Mouse (Mus musculus) heart, embryonic 15.5 days (tissue): Measurements from ENCODE around the gene Tmco4. TPM values are rescaled to one million over a fixed set of nuclear protein-coding genes. Genes with fewer than 3 reads are reported as not detected.
A peak's percentile ranks its signal among the peaks of the same experiment; 100 is the strongest.

ENCODE experiments used
- ATAC-seq: fragments of 200-750 bp; cut with Nextera tagmentation; replicated peaks from 2 replicates; pipeline ENCODE4 v1.8.0; 2017; ENCODE audit warnings: low read depth, moderate TSS enrichment; ENCODE audit not compliant: insufficient number of reproducible peaks, insufficient read depth, low FRiP score
- H3K27ac ChIP-seq: fragments of 300-500 bp; sonication (generic); 2 replicates; pipeline ENCODE4 v1.5.1; 2015; ENCODE audit warnings: mild to moderate bottlenecking, inconsistent platforms
- H3K27me3 ChIP-seq: fragments of 300-500 bp; sonication (generic); 2 replicates; pipeline ENCODE4 v1.6.1; 2015; ENCODE audit warnings: inconsistent platforms
- H3K36me3 ChIP-seq: fragments of 300-500 bp; sonication (generic); 2 replicates; pipeline ENCODE4 v1.6.1; 2015; ENCODE audit warnings: mild to moderate bottlenecking, inconsistent platforms
- H3K4me1 ChIP-seq: fragments of 300-500 bp; sonication (generic); replicated peaks from 2 replicates; pipeline ENCODE4 v1.6.1; 2015; ENCODE audit warnings: inconsistent platforms
- H3K4me2 ChIP-seq: fragments of 300-500 bp; sonication (generic); 2 replicates; pipeline ENCODE4 v1.6.1; 2015; ENCODE audit warnings: inconsistent platforms, mild to moderate bottlenecking, moderate library complexity
- H3K4me3 ChIP-seq: fragments of 300-500 bp; sonication (generic); 2 replicates; pipeline ENCODE4 v1.5.1; 2015; ENCODE audit warnings: mild to moderate bottlenecking, inconsistent platforms
- H3K9ac ChIP-seq: fragments of 300-500 bp; sonication (generic); 2 replicates; pipeline ENCODE4 v1.6.1; 2015; ENCODE audit warnings: mild to moderate bottlenecking, inconsistent platforms
- H3K9me3 ChIP-seq: fragments of 300-500 bp; sonication (generic); replicated peaks from 2 replicates; pipeline ENCODE4 v1.6.1; 2016; ENCODE audit warnings: inconsistent platforms
- WGBS: fragments of 180-500 bp; shearing (Covaris S2); methylation state at CpG from one replicate; pipeline ENCODE4 v1.1.7; 2015; ENCODE audit warnings: mixed read lengths; 5-methylcytosine and 5-hydroxymethylcytosine counted together
- polyA plus RNA-seq: library from polyadenylated mRNA; unstranded; fragments of >200 nt; fragmentation: Nextera tagmentation; extraction: Ambion mirVana; gene quantifications from 2 replicates; pipeline ENCODE4 v1.2.1, GENCODE M21; 2015

Gene Tmco4
- polyA plus RNA-seq, 1 experiment from 2014 or later, result 6.9 TPM

DNA sequence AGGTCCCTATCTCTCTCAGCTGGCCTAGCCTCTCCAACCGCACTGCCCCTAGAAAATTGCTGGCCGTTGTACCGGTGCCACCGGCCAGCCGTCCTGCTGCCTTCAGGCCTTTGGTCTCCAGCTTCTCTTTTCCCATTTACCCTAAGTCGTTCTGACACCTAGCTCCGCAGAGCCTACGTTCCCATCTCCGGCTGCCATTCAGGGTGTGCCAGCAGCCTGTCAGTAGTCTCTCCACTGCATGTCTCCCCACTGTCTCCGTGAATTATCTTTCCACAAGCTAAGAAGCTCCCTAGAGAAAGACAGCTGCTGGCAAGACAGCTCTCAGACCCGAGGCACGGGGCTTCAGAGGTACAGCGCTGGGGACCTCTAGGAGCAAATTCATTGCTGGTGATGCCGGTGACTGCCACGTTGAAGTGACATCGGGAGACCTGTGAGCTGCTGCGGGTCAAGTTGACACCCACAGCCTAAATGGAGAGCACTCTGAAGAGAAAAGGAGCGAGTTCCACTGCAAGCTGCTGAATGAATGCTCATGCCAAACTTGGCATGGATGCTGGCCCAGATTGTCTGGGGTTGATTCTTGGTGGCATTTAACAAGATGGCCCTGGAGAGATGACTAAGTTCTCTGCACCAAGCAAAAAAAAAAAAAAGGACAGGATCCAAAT is 108.7 kb downstream of the Tmco4 start:
- Histone ChIP-seq H3K9me3 (no peaks in the 10 kb centered on the region), H3K4me2 (no peak overlapping the region), H3K4me3 (no peak overlapping the region), H3K27ac (no peak overlapping the region), H3K9ac (no peak overlapping the region), H3K27me3 (peaks cover 31% of the 10 kb centered on the region), H3K36me3 (no peaks in the 10 kb centered on the region), H3K4me1 (peaks cover 11% of the 10 kb centered on the region)
- WGBS, result 65% methylated on average over 18 of the region's 18 CpGs
- ATAC-seq, result no peak

DNA sequence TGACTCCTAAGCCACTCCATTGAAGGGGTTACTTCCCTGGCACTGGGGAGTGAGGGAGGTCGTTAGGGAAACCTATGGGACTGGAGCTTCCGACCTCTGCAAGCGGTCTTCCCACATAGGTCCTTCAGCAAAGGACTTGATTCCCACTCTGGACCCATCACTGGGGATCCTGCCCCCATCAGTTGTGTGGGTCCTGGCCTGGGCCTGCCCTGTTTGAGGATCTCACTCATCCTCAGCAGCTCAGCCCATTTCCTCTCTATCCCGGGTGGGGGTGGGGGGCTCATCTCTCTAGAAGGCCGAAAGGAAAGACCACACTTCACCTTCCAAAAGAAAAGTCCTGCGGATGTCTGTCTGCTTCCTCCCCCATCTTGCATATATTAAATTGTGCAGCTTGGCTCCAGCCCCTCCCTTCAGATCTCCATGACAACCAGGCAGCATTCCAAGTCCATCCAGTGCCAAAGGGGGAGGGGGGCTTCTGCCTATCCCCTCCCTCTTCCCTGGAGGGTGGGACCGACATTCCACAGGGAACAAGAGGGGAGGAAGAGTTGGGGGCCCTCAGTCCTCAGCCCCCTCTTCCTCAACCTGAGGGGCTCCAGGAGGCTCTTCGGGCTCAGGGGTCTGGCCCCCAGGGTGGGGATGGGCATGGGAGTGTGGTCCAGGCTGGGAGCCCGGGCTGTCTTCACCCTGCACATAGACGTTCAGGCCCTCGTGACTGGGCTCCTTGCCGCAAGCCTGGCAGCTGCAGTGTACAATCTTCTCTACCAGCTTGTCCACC is 110.3 kb downstream of the Tmco4 start:
- Histone ChIP-seq H3K4me1 (peaks cover 11% of the 10 kb centered on the region), H3K9ac (no peak overlapping the region), H3K27ac (no peak overlapping the region), H3K27me3 (peaks cover 25% of the 10 kb centered on the region), H3K9me3 (no peaks in the 10 kb centered on the region), H3K36me3 (no peaks in the 10 kb centered on the region), H3K4me2 (no peak overlapping the region), H3K4me3 (no peak overlapping the region)
- 37% methylated on average over 12 of the region's 12 CpGs for WGBS
- ATAC-seq, result 0 out of 2 replicates have a peak, but pooled peaks have one; percentile 8

DNA sequence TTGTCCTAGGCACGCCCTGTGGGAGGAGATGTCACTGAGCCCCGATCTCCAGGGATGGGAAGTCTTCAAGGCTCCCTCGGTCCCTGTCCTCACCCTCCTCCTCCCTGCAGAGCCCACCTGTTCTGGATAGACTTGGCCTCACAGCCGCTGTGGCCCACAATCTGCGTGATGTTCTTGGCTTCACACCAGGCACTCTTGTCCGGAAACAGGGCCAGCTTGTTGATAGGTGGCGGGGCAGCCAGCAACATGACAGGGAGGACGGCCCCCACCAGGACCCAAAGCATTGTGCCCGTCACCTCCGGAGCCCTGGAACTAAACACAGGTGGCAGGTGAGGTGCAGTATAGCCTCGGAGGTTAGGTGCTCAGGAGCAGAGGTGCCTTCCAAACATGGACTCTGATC is 112.6 kb downstream of the Tmco4 start:
- no peaks in the 10 kb centered on the region for H3K36me3 ChIP-seq
- no peak overlapping the region for H3K4me3 ChIP-seq
- WGBS, result 67% methylated on average over 11 of the region's 11 CpGs
- ATAC-seq, result no peak
- peaks cover 22% of the 10 kb centered on the region for H3K4me1 ChIP-seq
- H3K27me3 ChIP-seq, result peaks cover 24% of the 10 kb centered on the region
- H3K4me2 ChIP-seq, result no peak overlapping the region
- no peak overlapping the region for H3K9ac ChIP-seq
- H3K9me3 ChIP-seq, result no peaks in the 10 kb centered on the region
- H3K27ac ChIP-seq, result no peak overlapping the region

DNA sequence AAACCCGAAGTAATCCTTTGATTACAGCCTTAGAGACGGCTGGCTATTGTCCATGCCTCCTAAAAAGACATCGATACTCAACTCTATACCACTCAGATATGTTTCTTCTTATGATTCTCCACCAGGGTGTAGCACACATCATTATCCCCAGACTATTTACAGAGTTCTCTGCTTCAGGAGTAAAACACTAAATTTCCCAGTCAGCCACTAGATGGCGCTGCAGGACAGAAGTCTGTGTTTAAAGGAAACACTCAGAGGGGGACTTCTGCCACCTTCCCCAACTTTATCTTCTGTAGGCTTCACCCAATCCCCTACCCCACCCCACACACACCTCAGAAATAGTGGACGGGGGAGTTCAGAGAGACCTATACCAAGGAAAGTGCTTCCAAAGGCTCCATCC is 113.3 kb downstream of the Tmco4 start:
- WGBS, result 13% methylated on average over 5 of the region's 5 CpGs

DNA sequence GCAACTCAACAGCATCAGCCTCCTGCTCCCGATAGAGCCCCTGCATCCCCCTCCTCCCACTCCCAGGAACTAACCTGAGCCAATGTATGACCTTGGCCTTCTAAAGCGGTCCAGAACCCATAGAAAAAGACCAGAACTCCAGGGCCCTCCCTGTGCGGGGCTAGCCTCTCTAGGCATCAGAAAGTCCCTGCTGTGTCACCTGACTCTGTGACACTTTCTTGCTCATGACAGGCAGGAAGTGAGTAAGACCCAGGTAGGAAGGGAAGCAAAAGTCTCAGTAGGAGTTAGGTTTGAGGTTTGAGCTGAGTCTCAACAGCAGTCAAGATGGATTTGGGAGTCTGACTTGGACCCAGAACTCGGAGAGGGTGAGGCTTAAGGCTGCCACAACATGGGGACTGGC is 114.3 kb downstream of the Tmco4 start:
- 73% methylated on average over 4 of the region's 4 CpGs for WGBS
- no peak overlapping the region for H3K4me3 ChIP-seq

More for the DNA sequence above, 113.3 kb downstream of the Tmco4 start:
- no peak overlapping the region for H3K27ac ChIP-seq
- no peak overlapping the region for H3K9ac ChIP-seq
- H3K4me3 ChIP-seq, result no peak overlapping the region
- peaks cover 30% of the 10 kb centered on the region for H3K27me3 ChIP-seq
- no peak for ATAC-seq
- H3K9me3 ChIP-seq, result no peaks in the 10 kb centered on the region
- no peak overlapping the region for H3K4me2 ChIP-seq
- H3K36me3 ChIP-seq, result no peaks in the 10 kb centered on the region
- H3K4me1 ChIP-seq, result peaks cover 22% of the 10 kb centered on the region

DNA sequence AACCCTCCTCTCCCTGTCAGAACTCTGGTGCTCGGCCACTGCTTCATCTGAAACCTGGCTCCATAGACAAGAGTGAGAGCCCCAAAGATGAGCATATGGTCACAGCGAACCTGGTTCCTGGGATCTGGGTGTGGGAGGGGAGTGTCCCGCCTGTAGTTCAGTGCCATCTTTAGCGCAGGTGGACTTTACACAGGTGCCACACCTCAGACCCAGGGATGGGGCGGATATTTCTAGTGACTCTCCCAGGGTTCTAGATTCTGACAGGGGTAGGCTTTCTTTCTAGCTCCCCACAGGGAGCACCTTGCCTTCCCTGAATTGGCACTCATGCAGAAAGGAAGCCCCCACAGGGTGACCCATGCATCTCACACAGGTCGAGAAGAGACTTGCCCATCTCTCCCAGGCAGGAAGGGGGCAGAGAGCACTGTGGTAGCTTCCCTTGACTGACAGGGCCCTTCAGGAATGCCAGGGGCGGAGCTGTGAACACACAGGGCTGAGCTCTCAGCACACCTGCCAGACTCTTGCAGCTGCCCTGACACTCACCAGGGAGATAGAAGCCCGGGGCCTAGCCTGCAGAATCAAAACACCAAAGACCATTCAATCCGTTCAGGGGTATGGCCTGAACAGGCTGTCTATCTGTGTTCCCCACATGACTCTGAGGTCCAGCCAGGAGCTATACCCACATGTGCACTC is 116.4 kb downstream of the Tmco4 start:
- Histone ChIP-seq H3K4me1 (peaks cover 32% of the 10 kb centered on the region), H3K4me3 (no peak overlapping the region), H3K9me3 (no peaks in the 10 kb centered on the region), H3K4me2 (no peak overlapping the region), H3K27ac (no peak overlapping the region), H3K9ac (no peak overlapping the region), H3K36me3 (no peaks in the 10 kb centered on the region), H3K27me3 (peaks cover 42% of the 10 kb centered on the region)
- no peak for ATAC-seq
- 62% methylated on average over 9 of the region's 9 CpGs for WGBS

More for the DNA sequence above, 114.3 kb downstream of the Tmco4 start:
- H3K36me3 ChIP-seq, result no peaks in the 10 kb centered on the region
- no peak overlapping the region for H3K27ac ChIP-seq
- H3K4me2 ChIP-seq, result no peak overlapping the region
- no peak for ATAC-seq
- peaks cover 28% of the 10 kb centered on the region for H3K4me1 ChIP-seq
- H3K9me3 ChIP-seq, result no peaks in the 10 kb centered on the region
- peaks cover 31% of the 10 kb centered on the region for H3K27me3 ChIP-seq
- H3K9ac ChIP-seq, result no peak overlapping the region

DNA sequence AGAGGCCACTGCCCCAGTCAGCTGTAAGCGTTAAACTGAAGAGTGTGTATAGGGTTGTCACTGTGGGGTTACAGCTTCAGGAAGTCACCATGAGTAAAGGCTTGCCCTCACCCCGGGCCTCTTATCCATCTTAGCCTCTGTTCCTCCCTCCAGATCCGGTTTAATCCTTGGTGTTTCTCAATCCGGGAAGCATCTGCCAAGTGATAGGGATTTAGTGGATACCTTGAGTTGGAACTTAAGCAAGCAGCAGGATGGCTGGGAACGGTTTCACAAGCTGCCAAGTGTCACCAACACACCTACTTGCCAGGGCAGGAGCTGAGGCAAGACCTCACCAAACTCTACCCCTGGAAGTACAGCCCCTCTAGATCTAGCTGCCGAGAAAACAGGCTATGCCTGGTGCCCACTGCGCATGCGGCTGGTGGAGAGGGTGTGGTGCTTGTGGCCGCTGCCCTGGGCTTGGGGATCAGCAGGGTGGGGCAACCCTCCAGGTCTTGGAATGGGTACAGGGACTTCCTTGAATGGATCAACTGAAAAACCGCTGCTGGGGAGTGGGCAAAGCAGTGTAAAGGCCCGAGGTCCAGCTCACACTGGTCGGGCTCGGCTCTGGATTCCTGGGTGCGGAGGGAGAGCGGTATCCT is 117.7 kb downstream of the Tmco4 start:
- H3K4me1 ChIP-seq, result peaks cover 35% of the 10 kb centered on the region
- H3K27ac ChIP-seq, result no peak overlapping the region
- 67% methylated on average over 15 of the region's 15 CpGs for WGBS
- no peak for ATAC-seq
- H3K9me3 ChIP-seq, result no peaks in the 10 kb centered on the region
- no peak overlapping the region for H3K4me3 ChIP-seq
- peak overlapping the region; percentile 100; the same call in 1 of the 2 replicates for H3K4me2 ChIP-seq
- H3K36me3 ChIP-seq, result no peaks in the 10 kb centered on the region
- H3K9ac ChIP-seq, result no peak overlapping the region
- H3K27me3 ChIP-seq, result peaks cover 42% of the 10 kb centered on the region

DNA sequence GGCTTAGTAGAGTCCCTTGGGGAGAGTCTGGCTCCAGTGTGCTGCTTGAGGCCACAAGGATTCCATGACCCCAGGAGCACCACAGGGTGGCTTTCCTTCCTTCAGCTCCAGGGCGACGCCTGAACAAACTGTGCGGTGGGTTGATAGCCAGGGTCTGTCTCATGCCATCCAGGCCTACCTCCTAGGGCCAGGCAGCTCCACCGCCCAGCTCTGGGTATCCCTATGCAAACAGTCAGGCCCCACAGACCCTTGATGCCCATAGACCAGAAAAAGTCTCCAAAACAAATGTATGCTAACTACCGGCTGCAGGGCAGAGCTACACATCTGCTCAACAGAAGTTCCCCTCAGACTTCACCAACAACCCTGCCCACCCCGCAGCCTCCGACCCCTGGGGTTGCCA is 118.4 kb downstream of the Tmco4 start:
- H3K27ac ChIP-seq, result no peak overlapping the region
- peaks cover 41% of the 10 kb centered on the region for H3K4me1 ChIP-seq
- H3K9ac ChIP-seq, result no peak overlapping the region
- ATAC-seq, result no peak
- H3K4me2 ChIP-seq, result peak overlapping the region; percentile 100
- H3K36me3 ChIP-seq, result no peaks in the 10 kb centered on the region
- H3K9me3 ChIP-seq, result no peaks in the 10 kb centered on the region
- 56% methylated on average over 7 of the region's 7 CpGs for WGBS
- peak overlapping the region; percentile 74 for H3K4me3 ChIP-seq
- H3K27me3 ChIP-seq, result peaks cover 42% of the 10 kb centered on the region

DNA sequence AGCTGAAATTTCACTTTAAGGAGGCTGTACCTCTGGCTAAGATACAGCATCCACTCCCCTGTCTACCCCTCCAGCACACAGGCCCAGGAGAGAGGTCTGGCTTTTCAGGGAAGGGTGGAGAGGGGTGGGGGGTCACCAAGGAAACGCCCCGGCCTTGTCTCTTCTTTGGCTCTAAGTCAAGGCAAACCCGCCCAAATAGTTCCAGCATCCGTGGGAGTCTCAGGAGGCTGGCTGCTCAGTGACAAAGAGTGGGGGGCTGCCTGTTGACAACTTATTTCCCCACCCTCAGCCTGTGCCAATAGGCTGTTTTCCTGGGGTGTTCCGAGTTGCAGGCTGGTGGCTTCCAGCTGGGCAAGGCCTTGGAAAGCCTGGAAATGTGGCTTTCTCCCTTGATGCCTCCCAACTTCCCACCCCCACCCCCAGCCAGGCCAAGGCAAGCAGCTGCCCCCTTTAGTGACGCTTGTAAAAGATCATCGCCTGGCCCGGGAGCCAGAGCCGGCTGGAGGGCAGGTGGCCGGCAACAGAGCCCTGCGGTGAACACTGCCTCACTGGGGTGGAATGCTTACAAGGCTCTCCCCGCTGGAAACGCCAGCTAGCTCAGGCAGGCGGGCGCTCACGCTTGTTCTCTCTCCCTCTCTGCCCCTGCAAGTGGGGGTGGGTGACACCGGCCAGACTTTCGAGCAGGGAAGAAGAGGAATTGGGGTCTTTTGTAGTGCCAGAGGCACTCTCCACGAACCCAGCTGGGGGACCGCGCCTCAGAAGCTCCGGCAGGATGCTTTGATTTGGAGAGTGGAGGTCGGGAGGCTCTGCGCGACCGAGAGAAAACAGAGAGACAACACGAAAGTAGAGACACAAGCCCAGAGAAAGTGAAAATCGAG is 119.0 kb downstream of the Tmco4 start:
- Histone ChIP-seq H3K27ac (peak overlapping the region; percentile 48; the same call in 1 of the 2 replicates), H3K9me3 (no peaks in the 10 kb centered on the region), H3K4me2 (peak overlapping the region; percentile 100), H3K4me1 (peaks cover 46% of the 10 kb centered on the region), H3K9ac (peak overlapping the region; percentile 78), H3K4me3 (peak overlapping the region; percentile 74), H3K27me3 (peaks cover 40% of the 10 kb centered on the region), H3K36me3 (no peaks in the 10 kb centered on the region)
- ATAC-seq, result no peak
- 8% methylated on average over 28 of the region's 28 CpGs for WGBS

DNA sequence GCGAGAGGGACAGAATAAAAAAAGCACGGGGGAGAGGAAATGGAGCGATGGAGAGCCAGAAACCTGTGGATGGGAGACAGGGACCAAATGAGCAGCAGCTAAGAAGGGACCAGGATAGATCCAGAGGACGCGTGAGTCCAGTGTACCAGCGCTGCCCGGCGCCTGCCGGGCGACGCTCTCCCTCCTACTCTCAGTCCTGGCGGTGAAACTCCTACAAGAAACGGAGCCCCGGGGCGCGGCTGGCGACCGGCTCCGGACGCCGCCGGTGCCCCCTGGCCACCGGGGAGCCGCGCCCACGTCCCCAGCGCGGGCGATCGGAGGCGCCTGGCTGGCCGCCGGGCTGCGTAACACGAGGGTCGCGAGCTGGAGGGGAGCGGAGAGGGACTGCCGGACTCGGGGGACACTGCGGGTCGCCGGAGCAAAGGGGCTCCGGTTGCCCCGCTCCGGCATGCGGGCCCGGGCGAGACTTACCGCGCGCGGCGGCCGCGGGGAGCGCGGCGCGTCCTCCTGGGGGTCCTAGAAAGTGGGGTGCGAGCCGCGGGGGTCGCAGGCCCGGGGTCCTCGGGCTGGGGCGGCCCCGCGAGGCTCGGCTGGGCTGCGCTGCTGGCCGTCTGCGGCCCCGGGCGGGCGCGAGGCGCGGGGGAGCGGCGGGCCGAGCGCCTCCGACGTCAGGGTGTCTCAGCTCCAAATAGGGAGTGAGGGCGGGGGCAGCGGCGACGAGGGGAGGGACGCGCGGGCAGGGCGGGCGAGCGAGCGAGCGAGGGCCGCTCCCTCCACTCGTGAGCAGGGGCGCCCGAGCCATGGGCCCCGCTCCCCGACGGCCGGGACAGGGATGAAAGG is 119.9 kb downstream of the Tmco4 start, which contains the start of gene Nbl1:
TSS of gene Nbl1 (minus strand) at position 638 of the 840 bp plus-strand sequence.
- H3K9ac ChIP-seq, result peak within 1 kb of the TSS; percentile 78
- WGBS, result under 1% methylated on average over 103 of the region's 105 CpGs
- no peaks in the 10 kb centered on the region for H3K9me3 ChIP-seq
- peak within 1 kb of the TSS; percentile 100 for H3K4me2 ChIP-seq
- peaks cover 38% of the 10 kb centered on the region for H3K27me3 ChIP-seq
- ATAC-seq, result peak; percentile 45
- H3K4me3 ChIP-seq, result peak within 1 kb of the TSS; percentile 74
- peak within 1 kb of the TSS; percentile 48 for H3K27ac ChIP-seq
- H3K4me1 ChIP-seq, result peaks cover 46% of the 10 kb centered on the region
- H3K36me3 ChIP-seq, result no peaks in the 10 kb centered on the region
